Mouse (Mus musculus) cerebellum, adult 2 months (tissue): ENCODE measurements around the gene Pgs1.

Experiments
- CTCF ChIP-seq: fragments of 200-500 bp; IDR thresholded peaks from 2 replicates; pipeline ENCODE4 v1.5.1; 2011; ENCODE audit warnings: low read depth, mild to moderate bottlenecking, control low read depth, low read length, moderate library complexity, borderline replicate concordance; ENCODE audit not compliant: insufficient read depth
- POLR2A ChIP-seq: fragments of 200-500 bp; IDR thresholded peaks from 2 replicates; pipeline ENCODE4 v1.6.1; 2011; ENCODE audit warnings: low read length, control low read depth, borderline replicate concordance; ENCODE audit not compliant: insufficient read depth

- TF ChIP-seq POLR2A (no peak), CTCF (no peak)
Measured at GRCm38 (mm10) chr11:117941848-117942247, 44.2 kb upstream of the Pgs1 start.
